Mouse (Mus musculus) heart, postnatal 0 days (tissue): ENCODE measurements around the gene Ephb4. TPM values are rescaled to one million over a fixed set of nuclear protein-coding genes. Genes with fewer than 3 reads are reported as not detected.

Experiments
- ATAC-seq: fragments of 200-750 bp; cut with Nextera tagmentation; 2 replicates; pipeline ENCODE4 v1.8.0; 2017; ENCODE audit warnings: low read depth, moderate number of reproducible peaks, moderate library complexity; ENCODE audit not compliant: insufficient read depth
- DNase-seq: peaks from one replicate; pipeline ENCODE4 v3.0.0-alpha.2; 2016; ENCODE audit warnings: low spot score
- H3K27ac ChIP-seq: fragments of 300-500 bp; sonication (generic); 2 replicates; pipeline ENCODE4 v1.5.1; 2014; ENCODE audit warnings: low read depth, mild to moderate bottlenecking
- H3K27me3 ChIP-seq: fragments of 300-500 bp; sonication (generic); 2 replicates; pipeline ENCODE4 v1.6.1; 2014; ENCODE audit warnings: low read length, mixed read lengths; ENCODE audit not compliant: control insufficient read depth, insufficient read depth
- H3K36me3 ChIP-seq: fragments of 300-500 bp; sonication (generic); replicated peaks from 2 replicates; pipeline ENCODE4 v1.6.1; 2014; ENCODE audit warnings: low read length, mixed read lengths; ENCODE audit not compliant: control insufficient read depth, insufficient read depth
- H3K4me1 ChIP-seq: fragments of 300-500 bp; sonication (generic); 2 replicates; pipeline ENCODE4 v1.6.1; 2014; ENCODE audit warnings: antibody characterized with exemption; ENCODE audit not compliant: control insufficient read depth, insufficient read depth
- H3K4me2 ChIP-seq: fragments of 300-500 bp; sonication (generic); 2 replicates; pipeline ENCODE4 v1.6.1; 2014; ENCODE audit warnings: low read depth, mild to moderate bottlenecking, low read length, moderate library complexity
- H3K4me3 ChIP-seq: fragments of 300-500 bp; sonication (generic); 2 replicates; pipeline ENCODE4 v1.5.1; 2014; ENCODE audit warnings: low read depth, low read length
- H3K9ac ChIP-seq: fragments of 300-500 bp; sonication (generic); replicated peaks from 2 replicates; pipeline ENCODE4 v1.6.1; 2014; ENCODE audit warnings: low read depth, low read length, mixed read lengths
- H3K9me3 ChIP-seq: fragments of 300-500 bp; sonication (generic); replicated peaks from 2 replicates; pipeline ENCODE4 v1.6.1; 2016; ENCODE audit warnings: low read length; ENCODE audit not compliant: control insufficient read depth
- CTCF ChIP-seq: IDR thresholded peaks from 2 replicates; pipeline ENCODE4 v1.5.1; 2016; ENCODE audit warnings: antibody characterized with exemption, control low read depth, low read depth
- EP300 ChIP-seq: IDR thresholded peaks from 2 replicates; pipeline ENCODE4 v1.6.1; 2016; ENCODE audit warnings: antibody characterized with exemption, low read depth
- WGBS: fragments of 180-500 bp; shearing (Covaris S2); extraction: QIAGEN DNeasy Blood & Tissue Kit; methylation state at CpG from one replicate; pipeline ENCODE4 v1.1.7; 2014; 5-methylcytosine and 5-hydroxymethylcytosine counted together
- polyA plus RNA-seq: library from polyadenylated mRNA; unstranded; fragments of >200 nt; fragmentation: Nextera tagmentation; extraction: Ambion mirVana; gene quantifications from 2 replicates; pipeline ENCODE4 v1.2.1, GENCODE M21; 2015
- total RNA-seq: library from RNA; depleted of rRNA; stranded (reverse); fragments of >200 nt; gene quantifications from 2 replicates; pipeline ENCODE4 v1.2.3, GENCODE M21; 2014; ENCODE audit warnings: low replicate concordance; rRNA removed

Gene Ephb4
- total RNA-seq (99.2 and 113 TPM in 2 replicates), polyA plus RNA-seq (20.4 and 23.1 TPM in 2 replicates)

GRCm38 (mm10) chr5:137349384-137350204 lies at the start of gene Ephb4:
Ephb4 (plus strand) TSS chr5:137350109.
- Histone ChIP-seq H3K9ac (peak within 1 kb of the TSS; percentile 97), H3K36me3 (peaks cover 11% of the 10 kb centered on the region), H3K4me3 (peak within 1 kb of the TSS; percentile 93), H3K4me1 (peaks cover 34% of the 10 kb centered on the region), H3K9me3 (no peaks in the 10 kb centered on the region), H3K27ac (peak within 1 kb of the TSS; percentile 99), H3K4me2 (peak within 1 kb of the TSS; percentile 88), H3K27me3 (no peaks in the 10 kb centered on the region)
- ATAC-seq, result peak; percentile 93
- under 1% methylated on average over 25 of the region's 32 CpGs for WGBS
- peak; percentile 98 for DNase-seq
- TF ChIP-seq CTCF (peak; percentile 24; the same call in 1 of the 2 replicates), EP300 (peak; percentile 89)

DNA sequence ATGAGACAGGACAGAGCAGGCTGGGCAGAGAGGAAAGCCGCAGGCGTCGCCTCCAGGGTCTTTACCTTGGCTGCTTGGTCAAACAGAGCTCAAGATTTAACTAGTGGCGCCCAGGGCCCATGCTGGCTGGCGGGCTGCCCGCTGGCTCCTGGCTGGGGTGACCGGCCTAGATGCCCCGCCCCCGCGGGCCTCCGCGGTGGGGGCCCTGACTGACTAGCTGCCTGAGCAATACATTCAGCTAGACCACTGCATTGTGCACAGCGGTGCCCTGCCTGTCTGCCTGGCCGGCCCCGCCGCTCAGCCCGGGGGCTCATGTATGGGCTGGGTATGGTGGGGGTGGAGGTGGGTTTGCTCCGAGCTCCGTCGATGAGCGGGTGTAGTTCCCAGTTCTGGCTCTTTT lies 48.7 kb upstream of the Ephb4 start:
- Histone ChIP-seq H3K27ac (no peak overlapping the region), H3K4me1 (peaks cover 22% of the 10 kb centered on the region), H3K4me3 (no peak overlapping the region), H3K9ac (no peak overlapping the region), H3K27me3 (no peaks in the 10 kb centered on the region), H3K9me3 (no peaks in the 10 kb centered on the region), H3K4me2 (no peak overlapping the region), H3K36me3 (peaks cover 95% of the 10 kb centered on the region)
- 83% methylated on average over 21 of the region's 21 CpGs for WGBS
- TF ChIP-seq EP300, result no peak
- no peak for TF ChIP-seq CTCF
- ATAC-seq (peak; percentile 16; the same call in 1 of the 2 replicates), DNase-seq (no peak)

- peaks cover 24% of the 10 kb centered on the region for H3K4me1 ChIP-seq
- H3K27ac ChIP-seq, result no peak overlapping the region
- H3K4me3 ChIP-seq, result no peak overlapping the region
- 39% methylated on average over 4 of the region's 4 CpGs for WGBS
- no peaks in the 10 kb centered on the region for H3K9me3 ChIP-seq
- no peaks in the 10 kb centered on the region for H3K27me3 ChIP-seq
- peaks cover 72% of the 10 kb centered on the region for H3K36me3 ChIP-seq
- no peak for DNase-seq
- no peak overlapping the region for H3K4me2 ChIP-seq
- H3K9ac ChIP-seq, result peak overlapping the region; percentile 12; the same call in 1 of the 2 replicates
- ATAC-seq, result no peak
- no peak for TF ChIP-seq EP300
- no peak for TF ChIP-seq CTCF
These were observed 46.3 kb upstream of the Ephb4 start for GRCm38 (mm10) chr5:137303609-137304008.

DNA sequence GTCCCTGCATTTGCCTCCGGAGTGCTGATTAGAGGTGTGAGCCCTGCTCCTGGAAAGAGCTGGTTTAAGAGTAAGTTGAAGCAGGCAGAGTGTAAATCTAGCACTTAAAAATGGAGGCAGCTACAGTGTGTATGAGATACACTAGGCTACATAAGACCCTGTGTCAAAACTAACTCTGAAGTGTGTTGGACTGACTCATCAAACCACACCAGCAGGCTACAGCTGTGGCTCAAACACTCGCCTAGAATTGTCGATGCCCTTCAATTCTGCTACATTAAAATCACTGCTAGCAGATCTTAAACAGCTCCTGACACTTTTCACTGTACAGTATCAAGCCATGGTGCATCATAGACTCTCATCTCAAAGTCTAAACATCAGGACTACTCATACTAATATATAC lies 45.7 kb upstream of the Ephb4 start:
- H3K4me3 ChIP-seq, result no peak overlapping the region
- DNase-seq (no peak), ATAC-seq (no peak)
- H3K4me1 ChIP-seq, result peaks cover 24% of the 10 kb centered on the region
- H3K9ac ChIP-seq, result peak overlapping the region; percentile 12; the same call in 1 of the 2 replicates
- no peaks in the 10 kb centered on the region for H3K27me3 ChIP-seq
- peaks cover 72% of the 10 kb centered on the region for H3K36me3 ChIP-seq
- no peak overlapping the region for H3K4me2 ChIP-seq
- H3K27ac ChIP-seq, result no peak overlapping the region
- no peaks in the 10 kb centered on the region for H3K9me3 ChIP-seq
- TF ChIP-seq CTCF (no peak), EP300 (no peak)
- 61% methylated on average over 3 of the region's 3 CpGs for WGBS

DNA sequence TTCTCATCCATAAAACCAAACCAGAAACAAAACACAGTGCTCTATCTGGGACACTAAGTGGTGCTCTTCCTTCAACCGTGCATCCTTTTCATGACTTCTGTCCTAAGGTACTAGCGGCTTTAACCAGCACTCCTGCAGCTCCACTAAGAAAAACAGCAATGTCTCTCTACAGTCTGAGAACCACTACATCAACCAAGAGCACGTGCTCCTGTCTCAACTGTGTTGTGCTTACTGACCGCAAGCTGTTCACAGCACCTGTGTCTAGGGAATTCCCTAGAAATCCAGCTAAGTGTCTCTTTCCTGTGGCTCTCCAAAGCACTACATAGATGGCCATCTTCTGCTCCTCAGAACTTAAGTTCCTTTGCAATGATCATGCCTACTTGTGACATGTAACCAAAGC lies 45.1 kb upstream of the Ephb4 start:
- H3K9ac ChIP-seq, result no peak overlapping the region
- TF ChIP-seq CTCF, result no peak
- no peak for TF ChIP-seq EP300

More for the DNA sequence above, 45.1 kb upstream of the Ephb4 start:
- Histone ChIP-seq H3K27me3 (no peaks in the 10 kb centered on the region), H3K36me3 (peaks cover 72% of the 10 kb centered on the region), H3K4me1 (peaks cover 24% of the 10 kb centered on the region), H3K4me3 (no peak overlapping the region), H3K9me3 (no peaks in the 10 kb centered on the region), H3K27ac (no peak overlapping the region), H3K4me2 (no peak overlapping the region)
- ATAC-seq (no peak), DNase-seq (no peak)
- 60% methylated on average over 4 of the region's 4 CpGs for WGBS
